Mouse (Mus musculus): ENCODE data around the gene Pole4. TPM values are rescaled to one million over a fixed set of nuclear protein-coding genes. Genes with fewer than 3 reads are reported as not detected.

The Pole4 gene
- 49.7 and 59.1 TPM in 2 replicates for total RNA-seq (2012; rRNA removed)
- total RNA-seq (2014; rRNA removed): 178 and 184 TPM in 2 replicates
- 79.8 and 88.8 TPM in 2 replicates for polyA plus RNA-seq (2012; ENCODE audit: insufficient read length, low read depth)

- H3K4me3 ChIP-seq (replicated peaks in 1 of 3; ENCODE audit: low read depth in 2 of 3, low read length in 2 of 3, poor library complexity in 1 of 3): no peak within 1 kb of the TSS
- no peak within 1 kb of the TSS for H3K9ac ChIP-seq (ENCODE audit: insufficient read depth, low read depth)
- no peak for TF ChIP-seq MAX (IDR thresholded peaks at IDR 0.05; ENCODE audit: low read length)
- no peak for TF ChIP-seq JUN (IDR thresholded peaks at IDR 0.05; ENCODE audit: insufficient read depth, low read depth, low read length)
- TF ChIP-seq EP300 (IDR thresholded peaks at IDR 0.05; ENCODE audit: low read length): no peak
- TF ChIP-seq ZNF384 (IDR thresholded peaks at IDR 0.05; ENCODE audit: low read depth, low read length): no peak
- no peak for TF ChIP-seq POLR2A (IDR thresholded peaks at IDR 0.05; ENCODE audit: low read depth, low read length)
- TF ChIP-seq TBP (conservative IDR thresholded peaks at IDR 0.05; ENCODE audit: low read depth, low read length): no peak
- TF ChIP-seq NRF1 (IDR thresholded peaks at IDR 0.05; ENCODE audit: low read depth, low read length): no peak
- TF ChIP-seq ETS1 (conservative IDR thresholded peaks at IDR 0.05; ENCODE audit: low read depth, low read length): no peak
- no peak for TF ChIP-seq JUND (conservative IDR thresholded peaks at IDR 0.05; ENCODE audit: low read depth, low read length)
- TF ChIP-seq GABPA (IDR thresholded peaks at IDR 0.05; ENCODE audit: insufficient replicate concordance, low read depth, low read length): no peak
- no peak for TF ChIP-seq CTCF (conservative IDR thresholded peaks at IDR 0.05 in 1 of 2, IDR thresholded peaks at IDR 0.05 in 1 of 2; ENCODE audit: low read depth in 2 of 2, low read length in 2 of 2)
- TF ChIP-seq UBTF (IDR thresholded peaks at IDR 0.05; ENCODE audit: low read depth, low read length): no peak
- TF ChIP-seq MYC (IDR thresholded peaks at IDR 0.05; ENCODE audit: low read depth, low read length): no peak
- no peak for TF ChIP-seq SMC3 (IDR thresholded peaks at IDR 0.05; ENCODE audit: low read depth, low read length)
- TF ChIP-seq MEF2A (IDR thresholded peaks at IDR 0.05; ENCODE audit: borderline replicate concordance, low read depth, low read length): no peak
- TF ChIP-seq NELFE (IDR thresholded peaks at IDR 0.05; ENCODE audit: low read depth, low read length): no peak
- TF ChIP-seq USF2 (conservative IDR thresholded peaks at IDR 0.05; ENCODE audit: low read depth, low read length): no peak
- no peak for TF ChIP-seq PAX5 (IDR thresholded peaks at IDR 0.05; ENCODE audit: low read length)
Measured at GRCm38 (mm10) chr6:82705221-82705620, at the start of gene Pole4. Gene Pole4, minus strand, starts transcription at chr6:82705365.

GRCm38 (mm10) chr6:82754769-82755168, 49.6 kb upstream of the Pole4 start:
- H3K4me1 ChIP-seq (ENCODE audit: control insufficient read depth in 1 of 2, insufficient read depth in 2 of 2): peaks cover 33 to 71% of the 10 kb centered on the region in 2 experiments
- in situ Hi-C loops (cut with MboI; ENCODE audit: low pct_ligation_motif_present, low pct_unique_long_range_greater_than_20kb, low sequenced_read_pairs): no loop called here

More at GRCm38 (mm10) chr6:82705221-82705620, at the start of gene Pole4:
- Histone ChIP-seq H3K4me1 (ENCODE audit: control insufficient read depth in 1 of 2, insufficient read depth in 2 of 2) (peaks cover 0 to 23% of the 10 kb centered on the region in 2 experiments; a peak in 2 of 4 replicates), H3K36me3 (replicated peaks in 1 of 2; ENCODE audit: control insufficient read depth in 1 of 2, insufficient read depth in 1 of 2, low read length in 1 of 2) (no peaks in the 10 kb centered on the region), H3K4me2 (ENCODE audit: insufficient read depth, low read depth, poor library complexity, severe bottlenecking) (no peak within 1 kb of the TSS), H3K79me2 (replicated peaks; ENCODE audit: control insufficient read depth, extremely low read depth, insufficient read depth, poor library complexity, severe bottlenecking) (no peaks in the 10 kb centered on the region), H3K27me3 (replicated peaks) (no peaks in the 10 kb centered on the region), H3K27ac (ENCODE audit: insufficient read depth, low read depth) (no peak within 1 kb of the TSS), H3K9me3 (replicated peaks; ENCODE audit: low read length) (peaks cover 3% of the 10 kb centered on the region)
- in situ Hi-C loops (cut with MboI; ENCODE audit: low pct_ligation_motif_present, low pct_unique_long_range_greater_than_20kb, low sequenced_read_pairs): loop anchor here (25.0 kb wide), 1 partner anchor 743 kb away; the partner anchor contains the start of gene Mrpl19
- dilution Hi-C loops (cut with MboI; ENCODE audit: extremely low pct_ligation_motif_present, extremely low pct_unique_long_range_greater_than_20kb, low sequenced_read_pairs): no loop called here
- no peak for DNase-seq (ENCODE audit: extremely low read depth)

More at GRCm38 (mm10) chr6:82754769-82755168, 49.6 kb upstream of the Pole4 start:
- Histone ChIP-seq H3K9ac (ENCODE audit: insufficient read depth, low read depth) (peak overlapping the region; percentile 43), H3K79me2 (replicated peaks; ENCODE audit: control insufficient read depth, extremely low read depth, insufficient read depth, poor library complexity, severe bottlenecking) (peaks cover 78% of the 10 kb centered on the region), H3K4me2 (ENCODE audit: insufficient read depth, low read depth, poor library complexity, severe bottlenecking) (peak overlapping the region; percentile 93), H3K27me3 (replicated peaks) (no peaks in the 10 kb centered on the region), H3K36me3 (replicated peaks in 1 of 2; ENCODE audit: control insufficient read depth in 1 of 2, insufficient read depth in 1 of 2, low read length in 1 of 2) (peaks cover 51 to 67% of the 10 kb centered on the region in 2 experiments), H3K9me3 (replicated peaks; ENCODE audit: low read length) (peaks cover 14% of the 10 kb centered on the region), H3K4me3 (replicated peaks in 1 of 3; ENCODE audit: low read depth in 2 of 3, low read length in 2 of 3, poor library complexity in 1 of 3) (peak overlapping the region in 1 of 3 experiments; percentile 9), H3K27ac (ENCODE audit: insufficient read depth, low read depth) (peak overlapping the region; percentile 99)
- peak; percentile 62 for DNase-seq (ENCODE audit: extremely low read depth)
- dilution Hi-C loops (cut with MboI; ENCODE audit: extremely low pct_ligation_motif_present, extremely low pct_unique_long_range_greater_than_20kb, low sequenced_read_pairs): no loop called here
- TF ChIP-seq MAZ (IDR thresholded peaks at IDR 0.05; ENCODE audit: low read depth, low read length) (no peak), JUN (IDR thresholded peaks at IDR 0.05; ENCODE audit: insufficient read depth, low read depth, low read length) (peak; percentile 33; the same call in 1 of the 2 replicates), ETS1 (conservative IDR thresholded peaks at IDR 0.05; ENCODE audit: low read depth, low read length) (peak; percentile 25; the same call in 1 of the 2 replicates), GABPA (IDR thresholded peaks at IDR 0.05; ENCODE audit: insufficient replicate concordance, low read depth, low read length) (no peak), JUND (conservative IDR thresholded peaks at IDR 0.05; ENCODE audit: low read depth, low read length) (peak; percentile 70), MEF2A (IDR thresholded peaks at IDR 0.05; ENCODE audit: borderline replicate concordance, low read depth, low read length) (peak; percentile 54; the same call in 1 of the 2 replicates), IRF4 (IDR thresholded peaks at IDR 0.05; ENCODE audit: low read depth, low read length) (peak; percentile 91), POLR2A (IDR thresholded peaks at IDR 0.05; ENCODE audit: low read depth, low read length) (0 out of 2 replicates have a peak, but pooled peaks have one; percentile 12), SMC3 (IDR thresholded peaks at IDR 0.05; ENCODE audit: low read depth, low read length) (no peak), NELFE (IDR thresholded peaks at IDR 0.05; ENCODE audit: low read depth, low read length) (no peak), HCFC1 (IDR thresholded peaks at IDR 0.05; ENCODE audit: low read depth, low read length) (no peak), BHLHE40 (IDR thresholded peaks at IDR 0.05; ENCODE audit: low read depth, low read length) (peak; percentile 59), EP300 (IDR thresholded peaks at IDR 0.05; ENCODE audit: low read length) (peak; percentile 67; the same call in 1 of the 2 replicates), ZC3H11A (IDR thresholded peaks at IDR 0.05; ENCODE audit: low read depth, low read length) (no peak), TBP (conservative IDR thresholded peaks at IDR 0.05; ENCODE audit: low read depth, low read length) (no peak), USF2 (conservative IDR thresholded peaks at IDR 0.05; ENCODE audit: low read depth, low read length) (no peak), TCF12 (IDR thresholded peaks at IDR 0.05; ENCODE audit: low read depth, low read length) (peak; percentile 90), SIN3A (IDR thresholded peaks at IDR 0.05; ENCODE audit: low read length) (no peak), E2F4 (IDR thresholded peaks at IDR 0.05; ENCODE audit: insufficient replicate concordance, low read depth, low read length) (no peak)
